Mouse (Mus musculus) hindbrain, embryonic 11.5 days (tissue): ENCODE results near the gene Tnfrsf23. TPM values are rescaled to one million over a fixed set of nuclear protein-coding genes. Genes with fewer than 3 reads are reported as not detected.
"Not testable (repeated sequence)": the region's sequence is repeated elsewhere in the genome, so short reads cannot be mapped to it uniquely, and the experiment has no call there.

Source experiments
- ATAC-seq: fragments of 200-750 bp; cut with Nextera tagmentation; 2 replicates; pipeline ENCODE4 v1.8.0; 2017; ENCODE audit warnings: mild to moderate bottlenecking, moderate TSS enrichment, moderate library complexity; ENCODE audit not compliant: low FRiP score
- DNase-seq: peaks from one replicate; pipeline ENCODE4 v3.0.0-alpha.2; 2015; ENCODE audit warnings: low spot score
- H3K27ac ChIP-seq: fragments of 300-500 bp; sonication (generic); 2 replicates; pipeline ENCODE4 v1.5.1; 2014; ENCODE audit warnings: mild to moderate bottlenecking, low read depth, low read length
- H3K27me3 ChIP-seq: fragments of 300-500 bp; sonication (generic); 2 replicates; pipeline ENCODE4 v1.6.1; 2014; ENCODE audit warnings: mild to moderate bottlenecking, low read length, moderate library complexity, mixed read lengths; ENCODE audit not compliant: control insufficient read depth, insufficient read depth
- H3K36me3 ChIP-seq: fragments of 300-500 bp; sonication (generic); 2 replicates; pipeline ENCODE4 v1.6.1; 2014; ENCODE audit warnings: mild to moderate bottlenecking, low read length, moderate library complexity, mixed read lengths; ENCODE audit not compliant: control insufficient read depth, insufficient read depth
- H3K4me1 ChIP-seq: fragments of 300-500 bp; sonication (generic); replicated peaks from 2 replicates; pipeline ENCODE4 v1.6.1; 2014; ENCODE audit warnings: low read length, mixed read lengths; ENCODE audit not compliant: control insufficient read depth, insufficient read depth
- H3K4me2 ChIP-seq: fragments of 300-500 bp; sonication (generic); replicated peaks from 2 replicates; pipeline ENCODE4 v1.6.1; 2014; ENCODE audit warnings: mild to moderate bottlenecking, low read depth, low read length
- H3K4me3 ChIP-seq: fragments of 300-500 bp; sonication (generic); 2 replicates; pipeline ENCODE4 v1.5.1; 2014; ENCODE audit warnings: low read depth, low read length
- H3K9ac ChIP-seq: fragments of 300-500 bp; sonication (generic); 2 replicates; pipeline ENCODE4 v1.6.1; 2014; ENCODE audit warnings: low read depth, low read length
- H3K9me3 ChIP-seq: fragments of 300-500 bp; sonication (generic); 2 replicates; pipeline ENCODE4 v1.6.1; 2016; ENCODE audit warnings: low read length; ENCODE audit not compliant: control insufficient read depth
- WGBS: fragments of 180-500 bp; shearing (Covaris S2); extraction: QIAGEN DNeasy Blood & Tissue Kit; methylation state at CpG from one replicate; pipeline ENCODE4 v1.1.7; 2014; 5-methylcytosine and 5-hydroxymethylcytosine counted together
- polyA plus RNA-seq: library from polyadenylated mRNA; unstranded; fragments of >200 nt; fragmentation: Nextera tagmentation; extraction: Ambion mirVana; gene quantifications from 2 replicates; pipeline ENCODE4 v1.2.1, GENCODE M21; 2014

The Tnfrsf23 gene
- polyA plus RNA-seq, 1 experiment from 2014 or later: 0.40 TPM

DNA sequence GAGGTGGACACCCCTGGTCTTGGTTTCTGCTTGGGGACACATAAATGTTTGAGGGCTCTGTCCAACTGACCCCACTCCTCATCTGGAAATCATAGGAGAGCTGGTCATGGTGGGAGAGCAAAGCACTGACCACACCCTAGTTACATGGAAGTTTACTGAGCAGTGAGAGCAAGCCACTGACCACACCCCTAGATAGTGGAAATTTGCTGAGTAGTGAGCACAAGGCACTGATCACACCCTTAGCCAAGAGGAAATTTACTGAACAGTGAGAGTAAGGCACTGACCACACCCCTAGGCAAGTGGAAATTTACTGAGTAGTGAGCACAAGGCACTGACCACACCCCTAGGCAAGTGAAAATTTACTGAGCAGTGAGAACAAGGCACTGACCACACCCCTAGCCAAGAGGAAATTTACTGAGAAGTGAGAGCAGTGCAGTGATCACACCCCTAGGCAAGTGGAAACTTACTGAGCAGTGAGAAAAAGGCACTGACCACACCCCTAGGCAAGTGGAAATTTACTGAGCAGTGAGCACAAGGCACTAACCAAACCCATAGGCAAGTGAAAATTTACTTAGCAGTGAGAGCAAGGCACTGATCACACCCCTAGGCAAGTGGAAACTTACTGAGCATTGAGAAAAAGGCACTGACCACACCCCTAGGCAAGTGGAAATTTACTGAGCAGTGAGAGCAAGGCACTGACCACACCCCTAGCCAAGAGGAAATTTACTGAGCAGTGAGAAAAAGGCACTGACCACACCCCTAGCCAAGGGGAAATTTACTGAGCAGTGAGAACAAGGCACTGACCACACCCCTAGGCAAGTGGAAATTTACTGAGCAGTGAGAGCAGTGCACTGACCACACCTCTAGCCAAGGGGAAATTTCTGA is 19.0 kb downstream of the Tnfrsf23 start:
- DNase-seq: no peak
- Histone ChIP-seq H3K27ac (no peak overlapping the region), H3K27me3 (no peaks in the 10 kb centered on the region), H3K4me3 (no peak overlapping the region), H3K36me3 (no peaks in the 10 kb centered on the region), H3K9ac (no peak overlapping the region), H3K4me2 (no peak overlapping the region), H3K4me1 (no peaks in the 10 kb centered on the region), H3K9me3 (no peaks in the 10 kb centered on the region)
- no peak for ATAC-seq

DNA sequence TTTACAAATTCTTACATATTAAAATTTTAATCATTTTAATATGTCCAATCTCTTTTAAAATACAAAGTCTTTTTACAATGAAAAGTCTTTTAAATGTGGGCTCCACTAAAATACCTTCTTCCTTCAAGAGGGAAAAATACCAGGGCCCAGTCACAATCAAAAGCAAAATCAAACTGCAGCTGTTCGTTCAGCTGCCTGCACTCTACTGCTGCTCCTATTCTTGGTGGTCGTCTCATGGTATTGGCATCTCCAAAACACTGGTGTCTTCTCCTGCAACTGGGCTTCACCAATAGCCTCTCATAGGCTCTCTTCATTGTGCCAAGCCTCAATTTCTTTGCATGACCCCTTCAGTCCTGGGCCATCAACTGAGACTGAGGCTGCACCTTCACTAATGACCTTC is 22.2 kb downstream of the Tnfrsf23 start:
- 81% methylated on average over 2 of the region's 2 CpGs for WGBS
- ATAC-seq: no peak

DNA sequence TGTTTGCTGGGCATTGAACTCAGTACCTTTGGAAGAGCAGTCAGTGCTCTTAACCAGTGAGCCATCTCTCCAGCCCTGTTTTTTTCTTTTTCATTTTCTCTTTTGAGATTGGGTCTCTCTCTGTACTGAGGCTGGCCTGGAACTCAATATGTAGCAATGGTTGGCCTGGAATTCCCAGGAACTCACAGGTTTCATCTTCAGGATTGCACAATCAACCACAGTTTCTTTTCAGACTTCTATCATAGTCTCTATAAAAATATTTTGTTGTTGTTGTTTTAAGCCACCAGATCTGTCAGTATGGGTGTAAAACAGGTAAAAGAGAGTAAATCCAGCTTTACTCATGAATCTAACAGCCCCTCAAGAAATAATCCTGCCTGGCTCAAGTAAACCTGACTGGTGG is 24.9 kb downstream of the Tnfrsf23 start:
- Histone ChIP-seq H3K27ac (no peak overlapping the region), H3K4me1 (no peaks in the 10 kb centered on the region), H3K4me3 (no peak overlapping the region), H3K9ac (no peak overlapping the region), H3K4me2 (no peak overlapping the region), H3K36me3 (no peaks in the 10 kb centered on the region), H3K9me3 (no peaks in the 10 kb centered on the region), H3K27me3 (no peaks in the 10 kb centered on the region)
- ATAC-seq (no peak), DNase-seq (no peak)

More for the DNA sequence above, 22.2 kb downstream of the Tnfrsf23 start:
- H3K9me3 ChIP-seq: no peaks in the 10 kb centered on the region
- no peak overlapping the region for H3K9ac ChIP-seq
- H3K27me3 ChIP-seq: no peaks in the 10 kb centered on the region
- no peak overlapping the region for H3K4me3 ChIP-seq
- no peaks in the 10 kb centered on the region for H3K4me1 ChIP-seq
- DNase-seq: no peak
- no peak overlapping the region for H3K4me2 ChIP-seq
- H3K27ac ChIP-seq: no peak overlapping the region
- H3K36me3 ChIP-seq: no peaks in the 10 kb centered on the region

- not testable (repeated sequence) for H3K4me1 ChIP-seq, H3K9me3 ChIP-seq, H3K36me3 ChIP-seq, H3K27me3 ChIP-seq, H3K9ac ChIP-seq, DNase-seq, H3K27ac ChIP-seq
- Histone ChIP-seq H3K4me3 (peak overlapping the region; percentile 59; the same call in 1 of the 2 replicates), H3K4me2 (peak overlapping the region; percentile 71)
- WGBS: 58% methylated on average over 10 of the region's 10 CpGs
- ATAC-seq: 0 out of 2 replicates have a peak, but pooled peaks have one; percentile 12
Observed at GRCm38 (mm10) chr7:143649769-143650346, 35.8 kb downstream of the Tnfrsf23 start.

- Histone ChIP-seq H3K9me3 (no peaks in the 10 kb centered on the region), H3K36me3 (no peaks in the 10 kb centered on the region), H3K9ac (peak within 1 kb of the TSS; percentile 55), H3K4me1 (no peaks in the 10 kb centered on the region), H3K27me3 (no peaks in the 10 kb centered on the region), H3K4me2 (peak within 1 kb of the TSS; percentile 71), H3K4me3 (peak within 1 kb of the TSS; percentile 59), H3K27ac (no peak within 1 kb of the TSS)
- WGBS: 3% methylated on average over 39 of the region's 39 CpGs
- peak; percentile 92 for ATAC-seq
- peak; percentile 83 for DNase-seq
Observed at GRCm38 (mm10) chr7:143649034-143649768, 36.5 kb downstream of the Tnfrsf23 start, which contains the start of gene Tnfrsf22. Tnfrsf22 (minus strand) TSS chr7:143649661.

GRCm38 (mm10) chr7:143643949-143644348 is 41.7 kb downstream of the Tnfrsf23 start:
- not testable (repeated sequence) for H3K4me2 ChIP-seq, H3K9me3 ChIP-seq, H3K9ac ChIP-seq, H3K36me3 ChIP-seq, H3K4me3 ChIP-seq, H3K27ac ChIP-seq, H3K4me1 ChIP-seq, DNase-seq, ATAC-seq, H3K27me3 ChIP-seq
- 88% methylated on average over 2 of the region's 2 CpGs for WGBS

DNA sequence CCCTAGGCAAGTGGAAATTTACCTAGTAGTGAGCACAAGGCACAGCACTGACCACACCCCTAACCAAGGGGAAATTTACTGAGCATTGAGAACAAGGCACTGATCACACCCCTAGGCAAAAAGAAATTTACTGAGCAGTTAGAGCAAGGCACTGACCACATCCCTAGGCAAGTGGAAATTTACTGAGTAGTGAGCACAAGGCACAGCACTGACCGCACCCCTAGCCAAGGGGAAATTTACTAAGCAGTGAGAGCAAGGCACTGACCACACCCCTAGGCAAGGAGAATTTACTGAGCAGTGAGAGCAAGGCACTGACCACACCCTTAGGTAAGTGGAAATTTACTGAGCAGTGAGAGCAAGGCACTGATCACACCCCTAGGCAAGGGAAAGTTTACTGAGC is 49.0 kb downstream of the Tnfrsf23 start:
- no peaks in the 10 kb centered on the region for H3K9me3 ChIP-seq
- H3K9ac ChIP-seq: no peak overlapping the region
- no peak for ATAC-seq
- H3K4me3 ChIP-seq: no peak overlapping the region
- no peak for DNase-seq
- no peaks in the 10 kb centered on the region for H3K36me3 ChIP-seq
- H3K4me2 ChIP-seq: no peak overlapping the region
- H3K4me1 ChIP-seq: no peaks in the 10 kb centered on the region
- H3K27me3 ChIP-seq: no peaks in the 10 kb centered on the region
- WGBS: 100% methylated on average over 1 of the region's 1 CpGs
- no peak overlapping the region for H3K27ac ChIP-seq

- 67% methylated on average over 2 of the region's 2 CpGs for WGBS
- Histone ChIP-seq H3K4me2 (no peak overlapping the region), H3K4me3 (no peak overlapping the region), H3K9ac (no peak overlapping the region), H3K27me3 (no peaks in the 10 kb centered on the region), H3K36me3 (no peaks in the 10 kb centered on the region), H3K27ac (no peak overlapping the region), H3K4me1 (no peaks in the 10 kb centered on the region), H3K9me3 (no peaks in the 10 kb centered on the region)
- ATAC-seq: no peak
- DNase-seq: no peak
Observed at GRCm38 (mm10) chr7:143631503-143631902, 54.2 kb downstream of the Tnfrsf23 start.
